Mouse (Mus musculus) adrenal gland, adult 18-20 months (tissue): ENCODE results near the gene Adrb1. TPM values are rescaled to one million over a fixed set of nuclear protein-coding genes. Genes with fewer than 3 reads are reported as not detected.

Source experiments
- total RNA-seq, 2 experiments: library from RNA; stranded (reverse); gene quantifications; 1 replicate in 1 of 2; 2 replicates in 1 of 2; pipeline ENCODE4 v1.2.3; 2021

Adrb1 gene
- total RNA-seq, 2 experiments from 2014 or later = 2.0 to 7.8 TPM

Other genes starting within 250 kb of the Adrb1 start
- 1 to 10 TPM; 6.6 to 8.0 TPM for gene Dclre1a, start 174.0 kb upstream of the Adrb1 start, total RNA-seq
- gene Nhlrc2, start 173.9 kb upstream of the Adrb1 start, total RNA-seq = 10 to 100 TPM; 18.6 to 19.2 TPM
- gene Ccdc186, start 100.0 kb downstream of the Adrb1 start, total RNA-seq = 10 to 100 TPM; 28.7 to 30.8 TPM
- gene Tdrd1, start 104.0 kb downstream of the Adrb1 start, total RNA-seq = under 1 TPM; 0.16 to 0.17 TPM
- gene Vwa2, start 152.1 kb downstream of the Adrb1 start, total RNA-seq = not detected